Mouse (Mus musculus) small intestine, adult 2 months (tissue): ENCODE measurements around the gene Dynll2.

Source experiments
- CTCF ChIP-seq: fragments of 200-500 bp; IDR thresholded peaks from 2 replicates; pipeline ENCODE4 v1.5.1; 2012; ENCODE audit warnings: low read depth, mild to moderate bottlenecking, control low read depth, inconsistent platforms, low read length, moderate library complexity, mixed read lengths; ENCODE audit not compliant: insufficient replicate concordance, insufficient read length; ENCODE audit errors: extremely low read depth
- POLR2A ChIP-seq: fragments of 200-500 bp; IDR thresholded peaks from 2 replicates; pipeline ENCODE4 v1.6.1; 2012; ENCODE audit warnings: low read depth, mild to moderate bottlenecking, control low read depth, inconsistent platforms, low read length, moderate library complexity

- TF ChIP-seq CTCF, result no peak
- TF ChIP-seq POLR2A, result no peak
These were observed 4.5 kb upstream of the Dynll2 start for GRCm38 (mm10) chr11:87991806-87992205.
